Mouse (Mus musculus): ENCODE measurements around the gene Pdx1. TPM values are rescaled to one million over a fixed set of nuclear protein-coding genes. Genes with fewer than 3 reads are reported as not detected.
A peak's percentile ranks its signal among the peaks of the same experiment; 100 is the strongest.

Pdx1 gene
- polyA plus RNA-seq, 1 experiment from 2014 or later: not detected

GRCm38 (mm10) chr5:147315432-147316075 is 45.8 kb downstream of the Pdx1 start:
- Histone ChIP-seq H3K9ac (ENCODE audit: low read depth, low read length) (no peak overlapping the region), H3K27me3 (replicated peaks; ENCODE audit: control insufficient read depth, insufficient read depth, low read length) (peaks cover 94% of the 10 kb centered on the region), H3K36me3 (ENCODE audit: control insufficient read depth, insufficient read depth, low read length) (no peaks in the 10 kb centered on the region), H3K4me2 (ENCODE audit: low read depth, low read length) (no peak overlapping the region), H3K4me1 (ENCODE audit: control insufficient read depth, insufficient read depth, low read length) (no peaks in the 10 kb centered on the region), H3K4me3 (ENCODE audit: low read depth, low read length) (no peak overlapping the region), H3K9me3 (ENCODE audit: control insufficient read depth, low read length) (no peaks in the 10 kb centered on the region), H3K27ac (replicated peaks; ENCODE audit: low read depth, low read length) (no peak overlapping the region)
- WGBS: under 1% methylated on average over 24 of the region's 25 CpGs
- DNase-seq (ENCODE audit: low spot score): no peak
- no peak for ATAC-seq (ENCODE audit: low read depth)

DNA sequence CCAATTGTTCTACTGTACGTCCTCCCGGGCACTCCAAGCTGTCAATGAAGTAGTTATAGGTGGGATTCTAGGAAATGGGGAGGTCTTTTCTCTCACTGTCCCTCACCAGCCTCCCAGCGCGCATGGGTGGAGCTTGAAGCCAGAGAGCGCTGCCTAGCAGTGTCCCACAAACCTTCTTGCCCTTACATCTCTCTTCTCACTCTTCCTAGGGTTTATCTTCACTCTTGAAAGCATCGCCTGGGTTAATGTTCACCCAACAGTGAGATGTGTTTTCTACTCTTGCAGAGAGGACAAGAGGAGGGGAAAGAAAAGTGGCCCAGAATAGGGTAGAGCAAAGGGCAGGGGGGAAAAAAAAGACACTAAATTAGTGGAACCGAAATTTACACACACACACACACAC is 47.6 kb downstream of the Pdx1 start:
- no peak for DNase-seq (ENCODE audit: low spot score)
- WGBS: 5% methylated on average over 7 of the region's 7 CpGs

DNA sequence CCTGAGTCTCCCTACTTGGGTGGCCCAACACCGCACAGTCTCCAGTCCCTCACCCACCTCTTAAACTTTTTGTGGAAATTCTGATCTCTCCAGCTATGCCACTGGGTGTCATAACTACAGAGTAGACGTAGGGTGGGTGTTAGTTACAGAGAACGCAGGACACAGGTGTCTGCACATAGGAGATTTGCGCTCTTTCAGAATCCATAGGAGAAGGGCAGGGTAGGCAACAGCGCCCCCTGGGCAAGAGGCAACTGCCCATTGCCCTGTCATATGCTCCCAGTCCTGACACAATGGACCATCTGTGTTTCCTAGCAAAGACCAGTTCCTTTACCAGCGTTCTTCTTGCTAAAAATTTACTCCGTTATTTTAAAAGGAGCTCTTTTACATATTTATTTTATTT is 48.2 kb downstream of the Pdx1 start:
- H3K4me3 ChIP-seq (ENCODE audit: low read depth, low read length): no peak overlapping the region
- DNase-seq (ENCODE audit: low spot score) (no peak), ATAC-seq (ENCODE audit: low read depth) (no peak)
- H3K9me3 ChIP-seq (ENCODE audit: control insufficient read depth, low read length): no peaks in the 10 kb centered on the region
- WGBS: 23% methylated on average over 7 of the region's 7 CpGs
- no peak overlapping the region for H3K27ac ChIP-seq (replicated peaks; ENCODE audit: low read depth, low read length)
- H3K9ac ChIP-seq (ENCODE audit: low read depth, low read length): no peak overlapping the region
- H3K27me3 ChIP-seq (replicated peaks; ENCODE audit: control insufficient read depth, insufficient read depth, low read length): peaks cover 86% of the 10 kb centered on the region
- no peaks in the 10 kb centered on the region for H3K36me3 ChIP-seq (ENCODE audit: control insufficient read depth, insufficient read depth, low read length)
- no peaks in the 10 kb centered on the region for H3K4me1 ChIP-seq (ENCODE audit: control insufficient read depth, insufficient read depth, low read length)
- no peak overlapping the region for H3K4me2 ChIP-seq (ENCODE audit: low read depth, low read length)

More for the DNA sequence above, 47.6 kb downstream of the Pdx1 start:
- Histone ChIP-seq H3K36me3 (ENCODE audit: control insufficient read depth, insufficient read depth, low read length) (no peaks in the 10 kb centered on the region), H3K27me3 (replicated peaks; ENCODE audit: control insufficient read depth, insufficient read depth, low read length) (peaks cover 88% of the 10 kb centered on the region), H3K9me3 (ENCODE audit: control insufficient read depth, low read length) (no peaks in the 10 kb centered on the region), H3K4me2 (ENCODE audit: low read depth, low read length) (no peak overlapping the region), H3K4me3 (ENCODE audit: low read depth, low read length) (no peak overlapping the region), H3K4me1 (ENCODE audit: control insufficient read depth, insufficient read depth, low read length) (no peaks in the 10 kb centered on the region), H3K27ac (replicated peaks; ENCODE audit: low read depth, low read length) (no peak overlapping the region), H3K9ac (ENCODE audit: low read depth, low read length) (no peak overlapping the region)
- no peak for ATAC-seq (ENCODE audit: low read depth)

- Histone ChIP-seq H3K4me2 (ENCODE audit: low read depth, low read length) (no peak overlapping the region), H3K9me3 (ENCODE audit: control insufficient read depth, low read length) (no peaks in the 10 kb centered on the region), H3K36me3 (ENCODE audit: control insufficient read depth, insufficient read depth, low read length) (no peaks in the 10 kb centered on the region), H3K4me3 (ENCODE audit: low read depth, low read length) (no peak overlapping the region), H3K4me1 (ENCODE audit: control insufficient read depth, insufficient read depth, low read length) (no peaks in the 10 kb centered on the region), H3K27me3 (replicated peaks; ENCODE audit: control insufficient read depth, insufficient read depth, low read length) (peaks cover 69% of the 10 kb centered on the region), H3K9ac (ENCODE audit: low read depth, low read length) (no peak overlapping the region), H3K27ac (replicated peaks; ENCODE audit: low read depth, low read length) (no peak overlapping the region)
- peak; percentile 90 for DNase-seq (ENCODE audit: low spot score)
- peak; percentile 64; the same call in 1 of the 2 replicates for ATAC-seq (ENCODE audit: low read depth)
Observed at GRCm38 (mm10) chr5:147319653-147320052, 49.9 kb downstream of the Pdx1 start.

GRCm38 (mm10) chr5:147322183-147322582 is 52.4 kb downstream of the Pdx1 start, which contains the start of gene Urad:
TSS of gene Urad (minus strand) at chr5:147322440.
- H3K36me3 ChIP-seq (ENCODE audit: control insufficient read depth, insufficient read depth, low read length): no peaks in the 10 kb centered on the region
- DNase-seq (ENCODE audit: low spot score): no peak
- no peak within 1 kb of the TSS for H3K27ac ChIP-seq (replicated peaks; ENCODE audit: low read depth, low read length)
- no peaks in the 10 kb centered on the region for H3K4me1 ChIP-seq (ENCODE audit: control insufficient read depth, insufficient read depth, low read length)
- H3K27me3 ChIP-seq (replicated peaks; ENCODE audit: control insufficient read depth, insufficient read depth, low read length): peaks cover 44% of the 10 kb centered on the region
- no peak within 1 kb of the TSS for H3K9ac ChIP-seq (ENCODE audit: low read depth, low read length)
- 70% methylated on average over 8 of the region's 8 CpGs for WGBS
- no peak for ATAC-seq (ENCODE audit: low read depth)
- no peak within 1 kb of the TSS for H3K4me2 ChIP-seq (ENCODE audit: low read depth, low read length)
- 0 out of 2 replicates have a peak, but pooled peaks cover under 1% of the 10 kb centered on the region for H3K9me3 ChIP-seq (ENCODE audit: control insufficient read depth, low read length)
- no peak within 1 kb of the TSS for H3K4me3 ChIP-seq (ENCODE audit: low read depth, low read length)

DNA sequence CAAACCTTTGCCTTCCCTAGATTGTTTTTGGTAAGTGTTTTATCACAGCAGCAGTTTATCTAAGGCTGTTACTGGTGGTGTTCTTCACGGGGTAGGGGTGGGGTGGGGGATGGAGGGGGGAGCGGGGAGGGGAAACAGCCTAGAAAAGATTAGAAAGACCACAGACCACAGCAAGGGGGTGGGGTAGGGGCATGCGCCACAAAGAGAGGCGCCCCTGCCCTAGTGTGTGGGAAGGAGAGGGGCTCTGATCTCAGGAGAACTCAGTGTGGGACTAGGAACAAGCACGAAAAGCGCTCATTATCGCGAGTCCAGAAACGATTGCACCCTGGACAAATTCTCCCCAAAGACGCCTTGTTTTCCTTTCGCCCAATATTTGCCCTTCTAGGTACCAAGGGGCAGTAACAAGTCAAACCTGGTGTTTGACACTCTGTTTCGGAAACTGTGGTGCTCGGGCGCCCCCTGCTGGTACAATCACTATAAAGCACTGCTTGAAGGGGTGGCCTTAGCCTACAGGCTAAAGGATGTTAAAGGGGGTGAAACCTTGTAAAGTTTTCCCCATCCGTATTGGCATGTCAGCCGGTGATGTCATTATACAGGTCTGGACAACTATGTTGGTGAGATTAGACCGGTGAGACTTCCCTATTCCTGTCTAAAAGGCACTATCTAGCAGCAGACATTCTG is 53.6 kb downstream of the Pdx1 start:
- no peak overlapping the region for H3K4me3 ChIP-seq (ENCODE audit: low read depth, low read length)
- 21% methylated on average over 16 of the region's 17 CpGs for WGBS
- DNase-seq (ENCODE audit: low spot score) (peak; percentile 48), ATAC-seq (ENCODE audit: low read depth) (no peak)
- no peak overlapping the region for H3K9ac ChIP-seq (ENCODE audit: low read depth, low read length)
- H3K4me2 ChIP-seq (ENCODE audit: low read depth, low read length): no peak overlapping the region
- 0 out of 2 replicates have a peak, but pooled peaks cover 6% of the 10 kb centered on the region for H3K9me3 ChIP-seq (ENCODE audit: control insufficient read depth, low read length)
- H3K27ac ChIP-seq (replicated peaks; ENCODE audit: low read depth, low read length): no peak overlapping the region
- no peaks in the 10 kb centered on the region for H3K4me1 ChIP-seq (ENCODE audit: control insufficient read depth, insufficient read depth, low read length)
- H3K36me3 ChIP-seq (ENCODE audit: control insufficient read depth, insufficient read depth, low read length): no peaks in the 10 kb centered on the region
- H3K27me3 ChIP-seq (replicated peaks; ENCODE audit: control insufficient read depth, insufficient read depth, low read length): peaks cover 32% of the 10 kb centered on the region

Small RNAs within 50 kb of the gene (microRNA-seq; reads per million reads assigned to microRNA genes)
- gene Mir7k (ENCODE audit: borderline number of aligned reads): not detected

Other genes with a start within 250 kb of the Pdx1 start
- 13.7 and 13.9 TPM in 2 replicates for gene Lnx2, start 193.4 kb upstream of the Pdx1 start, polyA plus RNA-seq (2014; fragmentation: Nextera tagmentation; extraction: Ambion mirVana)
- 138 and 147 TPM in 2 replicates for gene Polr1d, start 192.9 kb upstream of the Pdx1 start, polyA plus RNA-seq (2014; fragmentation: Nextera tagmentation; extraction: Ambion mirVana)
- not detected in 2 replicates for gene Gsx1, start 81.3 kb upstream of the Pdx1 start, polyA plus RNA-seq (2014; fragmentation: Nextera tagmentation; extraction: Ambion mirVana)
- gene Cdx2, start 37.3 kb downstream of the Pdx1 start, polyA plus RNA-seq (2014; fragmentation: Nextera tagmentation; extraction: Ambion mirVana): not detected in 2 replicates
- gene Urad, start 52.5 kb downstream of the Pdx1 start, polyA plus RNA-seq (2014; fragmentation: Nextera tagmentation; extraction: Ambion mirVana): not detected in 2 replicates
- gene Flt3, start 130.5 kb downstream of the Pdx1 start, polyA plus RNA-seq (2014; fragmentation: Nextera tagmentation; extraction: Ambion mirVana): 0.35 and 0.45 TPM in 2 replicates
- 57.5 and 60.1 TPM in 2 replicates for gene Pan3, start 160.2 kb downstream of the Pdx1 start, polyA plus RNA-seq (2014; fragmentation: Nextera tagmentation; extraction: Ambion mirVana)

Measured in embryonic facial prominence, embryonic 14.5 days (tissue).